Mouse (Mus musculus) brown adipose tissue, adult 24 weeks (tissue): Measurements from ENCODE around the gene Gm17545. TPM values are rescaled to one million over a fixed set of nuclear protein-coding genes. Genes with fewer than 3 reads are reported as not detected.

Experiments
- H3K27ac ChIP-seq: fragments of 200-500 bp; replicated peaks from 2 replicates; pipeline ENCODE4 v1.5.1; 2012; ENCODE audit warnings: low read depth, mild to moderate bottlenecking, low read length
- H3K4me1 ChIP-seq: fragments of 200-500 bp; 2 replicates; pipeline ENCODE4 v1.6.1; 2012; ENCODE audit warnings: low read length, mixed read lengths; ENCODE audit not compliant: control insufficient read depth, insufficient read depth, insufficient read length
- H3K4me3 ChIP-seq: fragments of 200-500 bp; 2 replicates; pipeline ENCODE4 v1.5.1; 2012; ENCODE audit warnings: low read depth, mild to moderate bottlenecking, low read length, moderate library complexity; ENCODE audit not compliant: insufficient read depth
- polyA plus RNA-seq: library from polyadenylated mRNA; stranded (reverse); fragments of >200 nt; gene quantifications from 2 replicates; pipeline ENCODE4 v1.2.4, GENCODE M21; 2012; ENCODE audit not compliant: missing spikeins, insufficient read depth, insufficient read length

Gm17545 gene
- polyA plus RNA-seq, 1 experiment = not detected

DNA sequence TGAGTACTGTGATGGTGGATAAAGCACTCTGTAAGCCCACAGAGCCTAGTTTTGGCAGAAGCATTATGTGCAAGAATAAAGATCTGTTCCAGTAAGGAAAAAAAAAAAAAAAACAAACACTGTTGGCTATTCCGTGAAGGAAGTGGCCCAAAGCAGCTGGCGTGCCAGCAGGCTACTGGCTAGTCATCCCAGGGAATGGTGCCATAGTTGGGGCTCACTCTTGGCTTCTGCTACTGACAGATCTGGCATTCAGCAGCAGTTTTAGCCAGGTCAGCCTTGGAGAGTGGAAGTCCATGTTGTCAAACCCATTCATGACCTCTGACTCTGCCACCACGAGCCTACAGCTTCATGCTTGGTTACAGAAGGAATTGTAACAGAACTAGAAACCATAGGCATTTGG lies 7.9 kb downstream of the Gm17545 start:
- no peak overlapping the region for H3K27ac ChIP-seq
- H3K4me1 ChIP-seq = no peaks in the 10 kb centered on the region
- H3K4me3 ChIP-seq = no peak overlapping the region

DNA sequence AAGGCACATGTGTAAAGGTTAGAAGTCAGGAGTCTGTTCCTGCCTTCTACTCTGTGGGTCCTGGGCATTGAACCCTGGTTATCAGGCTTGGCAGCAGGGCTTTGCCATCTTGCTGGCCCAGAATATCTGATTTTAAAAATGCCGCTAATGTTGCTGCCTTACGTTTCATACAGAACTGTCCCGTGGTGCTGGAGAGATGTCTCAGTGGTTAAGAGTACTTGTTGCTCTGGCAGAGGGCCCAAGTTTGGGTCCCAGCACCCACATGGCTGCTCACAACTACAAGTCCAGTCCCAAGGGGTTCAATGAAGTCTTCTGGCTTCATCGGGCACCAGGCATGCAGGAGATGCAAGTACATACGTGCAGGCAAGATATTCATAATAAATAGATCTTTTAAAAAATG lies 12.1 kb downstream of the Gm17545 start:
- 0 out of 2 replicates have a peak, but pooled peaks cover 3% of the 10 kb centered on the region for H3K4me1 ChIP-seq
- no peak overlapping the region for H3K4me3 ChIP-seq
- H3K27ac ChIP-seq = no peak overlapping the region

DNA sequence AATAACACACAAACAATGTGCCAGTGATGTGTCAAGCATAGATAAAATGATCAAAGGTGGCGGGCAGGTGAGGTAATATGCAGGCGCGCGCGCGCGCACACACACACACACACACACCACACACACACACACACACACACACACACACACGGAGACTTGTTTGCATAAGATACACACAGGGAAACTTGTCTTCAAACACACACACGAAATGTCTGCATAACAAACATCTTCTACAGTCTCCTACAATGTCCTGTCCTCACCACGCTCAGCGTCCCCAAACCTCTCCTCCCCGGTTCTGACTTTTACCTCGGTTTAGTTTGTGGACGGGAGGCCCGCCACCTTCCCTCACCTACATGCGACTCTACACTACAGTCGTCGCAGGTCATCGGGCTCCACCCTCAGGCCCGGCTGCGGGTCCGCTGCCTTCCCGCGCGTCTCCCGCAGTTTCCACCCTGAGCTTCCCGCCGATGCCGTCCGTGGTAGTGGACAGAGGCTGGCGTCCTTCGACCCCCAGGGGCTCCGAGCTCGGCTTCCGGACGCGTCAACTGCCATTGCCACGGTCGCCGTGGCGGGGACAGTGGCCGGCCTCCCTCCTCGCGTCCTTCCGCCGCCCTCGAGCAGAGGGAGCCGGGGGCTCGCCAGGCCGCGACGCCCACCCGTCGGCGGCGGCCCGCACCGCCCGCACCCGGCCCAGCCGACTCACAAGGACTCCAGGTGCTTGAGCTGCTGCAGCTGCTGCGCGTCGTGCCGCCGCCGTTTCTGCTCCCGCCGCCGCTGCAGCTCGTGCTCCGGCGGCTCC lies 13.5 kb downstream of the Gm17545 start:
- H3K4me1 ChIP-seq = 0 out of 2 replicates have a peak, but pooled peaks cover 3% of the 10 kb centered on the region
- 0 out of 2 replicates have a peak overlapping the region, but pooled peaks have one; percentile 23 for H3K27ac ChIP-seq
- peak overlapping the region; percentile 99 for H3K4me3 ChIP-seq

DNA sequence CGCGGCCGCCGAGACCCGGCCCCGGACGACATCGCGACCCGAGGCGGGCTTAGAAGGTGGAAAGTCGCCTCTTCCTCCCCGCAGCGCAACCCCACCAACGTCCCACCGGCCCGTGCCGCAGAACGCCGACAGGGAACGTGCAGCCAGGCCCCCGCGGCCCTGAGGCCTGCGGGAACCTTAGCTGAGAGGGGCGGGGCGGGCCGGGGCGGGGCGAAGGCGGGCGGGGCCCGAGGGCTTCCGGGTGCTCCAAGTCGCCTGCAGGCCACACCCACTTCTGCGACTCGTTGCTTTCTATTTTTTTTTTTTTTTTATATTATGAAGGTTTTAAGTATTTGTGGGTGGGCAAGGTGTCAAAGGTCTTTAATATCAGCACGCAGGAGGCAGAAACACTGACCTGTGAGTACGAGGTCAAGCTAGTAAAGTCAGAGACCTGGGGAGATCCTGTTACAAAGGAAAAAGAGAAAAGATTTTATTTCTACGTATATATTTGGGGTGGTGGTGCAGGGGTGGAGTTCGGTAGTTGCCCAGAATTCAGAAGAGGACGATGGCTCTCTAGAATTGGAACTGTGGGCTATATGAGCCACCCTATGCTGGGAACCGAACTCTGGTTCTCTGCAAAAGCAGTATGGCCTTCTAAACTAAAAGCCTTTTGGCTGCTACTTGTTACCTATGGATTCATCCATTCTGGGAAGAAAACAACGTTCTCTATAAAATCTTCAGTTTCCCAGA lies 14.2 kb downstream of the Gm17545 start:
- Histone ChIP-seq H3K4me3 (peak overlapping the region; percentile 99), H3K27ac (peak overlapping the region; percentile 47), H3K4me1 (0 out of 2 replicates have a peak, but pooled peaks cover 3% of the 10 kb centered on the region)

DNA sequence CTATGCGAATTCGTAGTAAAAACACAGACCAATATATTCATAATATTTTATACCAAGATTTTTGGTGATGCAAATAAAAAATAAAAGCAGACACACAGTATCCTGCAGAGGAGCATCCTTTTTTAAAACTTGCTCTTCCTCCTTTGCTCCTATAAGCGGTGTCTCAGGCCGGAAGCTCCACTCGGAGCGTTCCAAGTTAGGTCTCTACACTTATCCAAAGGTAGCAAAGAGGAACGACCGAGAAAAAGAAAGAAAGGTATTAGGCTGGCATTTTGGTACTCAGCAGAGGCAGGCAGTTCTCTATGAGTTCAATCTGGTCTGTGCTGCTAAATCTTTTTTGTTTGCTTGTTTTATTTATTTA lies 14.8 kb downstream of the Gm17545 start:
- Histone ChIP-seq H3K4me1 (0 out of 2 replicates have a peak, but pooled peaks cover 3% of the 10 kb centered on the region), H3K4me3 (no peak overlapping the region), H3K27ac (no peak overlapping the region)

DNA sequence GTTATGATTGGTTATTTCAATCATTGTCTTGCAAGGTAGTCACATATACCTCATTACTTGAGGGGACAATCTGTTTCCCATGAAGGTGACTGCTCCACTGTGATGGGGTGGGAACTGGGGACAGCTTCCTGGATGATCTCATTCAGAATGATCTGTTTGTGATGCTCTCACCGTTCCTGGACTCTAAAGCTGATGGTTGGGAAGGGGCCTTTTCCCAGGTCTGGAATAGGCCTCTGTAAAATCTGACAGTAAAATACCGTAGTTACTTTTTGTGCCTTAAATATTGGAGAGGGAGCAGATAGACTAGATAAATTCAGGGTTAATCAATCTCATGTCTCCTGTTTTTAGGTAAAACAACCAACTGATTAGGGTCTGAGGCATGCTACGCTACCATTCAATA lies 15.6 kb downstream of the Gm17545 start, which contains the start of gene Rp9:
TSS of gene Rp9 (minus strand) at position 101 of the 400 bp plus-strand sequence.
- H3K4me3 ChIP-seq = peak within 1 kb of the TSS; percentile 60
- peak within 1 kb of the TSS; percentile 47 for H3K27ac ChIP-seq

DNA sequence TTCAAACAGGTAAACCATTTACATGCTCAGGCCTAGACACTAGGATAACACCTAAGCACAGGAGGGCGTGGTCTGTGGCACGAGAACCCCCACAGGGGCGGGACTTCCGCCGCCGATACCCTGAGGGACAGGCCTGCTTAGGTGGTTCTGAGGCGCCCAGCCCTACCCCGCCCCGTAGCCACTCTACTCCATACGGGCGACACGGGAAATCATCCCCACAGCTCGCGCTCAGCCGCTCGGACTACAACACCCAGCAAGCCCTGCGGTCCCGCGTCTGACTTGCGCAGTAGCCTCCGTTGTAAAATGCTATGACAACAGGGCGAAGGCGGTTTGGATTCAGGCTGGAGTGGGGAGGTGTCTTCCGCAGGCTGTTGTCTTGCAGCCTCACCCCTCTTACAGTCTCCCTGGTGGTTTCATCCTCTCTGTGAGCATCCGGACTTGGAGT lies 21.4 kb downstream of the Gm17545 start, which contains the start of gene Bbs9:
TSS of gene Bbs9 (plus strand) at position 292 of the 445 bp plus-strand sequence.
- Histone ChIP-seq H3K4me3 (peak within 1 kb of the TSS; percentile 74), H3K4me1 (peaks cover 2% of the 10 kb centered on the region; the same call in 1 of the 2 replicates), H3K27ac (no peak within 1 kb of the TSS; the same call in 1 of the 2 replicates)

More for the DNA sequence above, 15.6 kb downstream of the Gm17545 start, which contains the start of gene Rp9:
- H3K4me1 ChIP-seq = 0 out of 2 replicates have a peak, but pooled peaks cover 3% of the 10 kb centered on the region

DNA sequence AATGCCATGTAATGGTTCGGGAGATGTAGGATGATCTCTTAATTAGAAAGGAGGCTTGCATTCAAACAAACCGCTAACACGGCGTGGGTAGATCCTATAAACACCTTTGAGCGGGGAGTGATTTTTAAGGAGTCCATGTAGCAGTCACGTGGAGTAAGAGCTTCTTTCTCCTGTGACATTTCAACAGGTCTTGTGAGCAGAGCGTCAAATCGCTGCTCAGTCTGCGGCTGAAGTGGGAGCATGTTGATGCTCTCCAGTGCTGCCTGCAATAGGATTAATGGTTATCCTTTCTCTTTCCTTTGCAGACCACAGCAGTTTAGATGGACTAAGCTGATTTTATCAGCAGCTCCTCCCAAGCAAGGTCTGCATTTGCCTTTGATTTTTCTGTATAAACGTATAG lies 22.2 kb downstream of the Gm17545 start:
- Histone ChIP-seq H3K27ac (no peak overlapping the region; the same call in 1 of the 2 replicates), H3K4me3 (peak overlapping the region; percentile 74), H3K4me1 (peaks cover 2% of the 10 kb centered on the region; the same call in 1 of the 2 replicates)

DNA sequence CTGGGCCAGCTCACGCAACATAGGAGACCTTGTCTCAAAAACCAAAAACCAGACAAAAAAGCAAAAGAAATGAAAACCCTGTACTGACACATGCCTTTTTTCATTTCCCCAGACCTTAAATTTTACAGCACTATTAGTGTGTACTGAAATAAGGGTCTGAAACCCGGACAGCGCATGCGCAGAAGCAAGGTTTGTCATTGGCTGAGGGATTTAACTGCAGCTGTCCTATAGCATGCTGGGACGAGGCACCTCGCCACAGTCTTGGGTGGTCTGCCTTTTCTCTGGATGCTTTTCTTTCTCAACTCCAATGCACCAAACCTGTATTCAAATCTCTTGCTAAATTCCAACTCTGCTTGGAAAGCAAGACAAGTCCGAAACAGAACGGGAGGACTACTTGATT lies 24.9 kb downstream of the Gm17545 start:
- Histone ChIP-seq H3K4me1 (peaks cover 2% of the 10 kb centered on the region; the same call in 1 of the 2 replicates), H3K27ac (no peak overlapping the region), H3K4me3 (no peak overlapping the region)

DNA sequence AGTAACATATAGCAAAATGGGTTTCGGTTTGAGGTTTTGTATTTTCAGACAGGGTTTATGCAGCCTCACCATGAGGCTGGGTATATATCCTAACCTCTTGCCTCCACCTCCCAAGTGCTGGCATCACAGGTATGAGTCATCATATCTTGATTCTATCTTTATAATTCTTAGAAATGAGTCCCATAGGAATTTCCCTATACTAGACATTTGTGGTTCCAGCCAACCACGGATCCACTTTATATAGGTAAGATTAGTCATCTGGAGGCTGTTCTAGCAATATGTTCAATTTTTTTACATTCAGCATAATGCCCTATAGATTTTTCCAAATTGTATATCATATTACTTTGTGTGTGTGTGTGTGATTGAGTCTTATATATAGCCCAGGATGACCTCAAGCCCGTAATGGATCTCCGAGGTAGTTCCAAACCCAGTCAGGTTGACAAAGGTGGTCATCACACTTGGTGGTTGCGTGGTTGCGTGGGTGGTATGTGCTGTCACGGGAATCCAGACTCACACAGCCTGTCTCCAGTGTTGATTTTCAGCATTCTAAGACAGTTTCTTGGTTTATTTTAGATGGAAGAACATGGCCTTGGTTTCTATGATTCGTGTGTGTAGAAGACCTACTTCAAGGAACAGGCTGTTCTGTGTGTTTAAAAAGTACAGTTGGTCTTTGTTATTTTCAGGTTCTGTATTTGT lies 29.9 kb downstream of the Gm17545 start:
- Histone ChIP-seq H3K27ac (no peak overlapping the region), H3K4me3 (no peak overlapping the region), H3K4me1 (no peaks in the 10 kb centered on the region)

DNA sequence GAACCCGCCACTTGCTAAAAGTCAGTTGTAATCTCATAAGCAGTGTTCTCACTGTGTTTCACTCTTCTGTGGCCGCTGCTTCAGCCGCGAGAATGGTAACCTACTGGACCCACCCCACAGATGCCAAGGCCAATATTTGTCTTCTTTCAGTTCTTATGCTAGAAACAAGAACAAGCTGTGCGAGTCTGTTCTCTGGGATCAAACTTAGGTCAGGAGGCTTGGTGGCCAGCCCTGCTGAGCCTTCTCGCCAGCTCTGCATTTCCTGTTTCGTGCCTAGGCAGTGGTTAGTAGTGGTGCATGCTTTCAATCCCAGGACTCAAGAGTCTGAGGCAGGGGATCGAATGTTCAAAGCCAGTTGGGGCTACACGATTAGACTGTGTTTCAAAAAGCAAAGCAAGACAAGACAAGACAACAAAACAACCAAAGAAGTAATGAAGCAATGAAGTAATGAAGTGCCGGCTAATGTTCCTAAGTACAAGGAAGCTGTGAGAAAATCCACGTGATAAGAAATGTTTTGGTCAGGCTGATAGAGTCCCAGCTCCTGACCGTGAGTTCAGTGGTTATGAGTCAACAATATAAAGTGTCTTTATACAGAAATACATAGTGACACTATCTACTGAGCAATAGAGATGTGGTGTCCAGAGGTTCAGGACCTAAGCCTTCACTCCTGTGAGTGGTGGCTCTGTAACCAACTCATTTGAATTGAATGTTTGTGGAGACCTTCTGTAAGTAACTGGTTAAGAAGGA lies 30.6 kb downstream of the Gm17545 start:
- Histone ChIP-seq H3K4me1 (no peaks in the 10 kb centered on the region), H3K4me3 (no peak overlapping the region), H3K27ac (no peak overlapping the region)

DNA sequence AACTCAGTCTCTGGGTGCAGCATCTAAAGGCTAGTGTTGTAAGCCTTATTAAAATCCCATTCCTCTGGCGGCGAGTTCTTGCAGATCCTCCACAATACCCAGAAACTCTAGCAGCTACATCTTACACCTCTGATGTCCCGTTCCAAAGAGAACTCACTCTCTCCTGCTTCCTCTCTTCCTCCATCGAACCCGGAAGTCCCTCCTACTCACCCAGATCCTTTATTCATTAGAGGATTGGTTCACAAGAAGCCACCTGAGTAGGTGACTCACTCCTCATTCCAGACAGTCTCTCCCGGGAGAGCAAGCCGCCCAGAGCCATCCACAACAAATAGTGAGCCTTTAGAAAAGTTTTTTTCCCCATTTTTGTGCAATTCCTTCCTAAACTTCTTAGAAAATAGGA lies 32.1 kb downstream of the Gm17545 start:
- Histone ChIP-seq H3K27ac (no peak overlapping the region), H3K4me3 (no peak overlapping the region), H3K4me1 (no peaks in the 10 kb centered on the region)

DNA sequence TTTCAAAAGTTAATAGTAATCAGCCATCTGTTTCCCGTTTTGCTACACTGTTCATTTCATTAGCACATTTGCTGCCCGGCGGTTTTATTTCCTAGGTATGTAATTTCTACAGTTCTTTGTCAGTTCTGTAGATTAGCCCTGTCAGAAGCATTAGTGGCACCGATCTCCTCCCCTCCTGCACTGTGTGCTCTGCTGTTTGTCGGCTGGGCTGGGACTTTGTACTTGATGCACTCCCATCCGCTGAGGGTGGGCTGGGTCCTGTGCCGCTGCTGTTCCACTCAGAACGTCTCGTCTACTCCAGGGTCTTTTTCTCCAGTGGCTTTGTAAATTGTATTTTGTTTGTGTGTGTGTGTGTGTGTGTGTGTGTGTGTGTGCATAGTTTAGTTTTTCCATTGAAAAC lies 34.9 kb downstream of the Gm17545 start:
- Histone ChIP-seq H3K4me1 (no peaks in the 10 kb centered on the region), H3K4me3 (no peak overlapping the region), H3K27ac (no peak overlapping the region)

DNA sequence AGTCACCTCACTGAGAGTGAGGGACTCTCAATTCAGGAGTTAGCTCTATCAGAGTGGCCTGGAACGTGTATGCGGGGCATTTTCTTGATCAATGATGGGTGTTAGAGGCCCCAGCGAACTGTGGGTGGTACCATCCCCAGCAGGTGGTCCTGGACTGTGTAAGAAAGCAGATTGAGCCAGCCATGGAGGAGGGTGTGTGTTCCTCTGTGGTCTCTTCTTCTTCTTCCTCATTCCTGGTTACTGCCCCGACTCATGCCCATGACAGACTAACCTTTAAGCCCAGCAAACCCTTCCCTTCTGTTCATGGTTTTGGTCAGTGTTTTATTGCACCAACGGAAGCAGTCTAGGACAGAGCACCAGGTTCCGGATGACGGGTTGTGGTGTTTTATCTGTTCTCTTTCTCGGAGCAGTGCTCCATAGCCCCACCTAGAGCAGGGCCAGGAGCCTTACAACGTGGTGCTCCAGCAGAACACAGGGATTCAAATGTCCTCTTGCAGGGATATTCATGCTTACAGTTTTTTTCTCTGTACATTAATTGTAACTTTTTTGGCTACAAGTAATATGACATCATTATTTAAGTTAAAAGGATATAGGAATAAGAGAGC lies 40.2 kb downstream of the Gm17545 start:
- Histone ChIP-seq H3K4me1 (no peaks in the 10 kb centered on the region), H3K27ac (no peak overlapping the region), H3K4me3 (no peak overlapping the region)
